Mouse (Mus musculus) liver, postnatal 0 days (tissue): ENCODE results near the gene Zc3h18. TPM values are rescaled to one million over a fixed set of nuclear protein-coding genes. Genes with fewer than 3 reads are reported as not detected.

Experiments used
- ATAC-seq: fragments of 200-750 bp; cut with Nextera tagmentation; 2 replicates; pipeline ENCODE4 v1.8.0; 2017; ENCODE audit warnings: mild to moderate bottlenecking, moderate library complexity
- DNase-seq: peaks from one replicate; pipeline ENCODE4 v3.0.0-alpha.2; 2016
- H3K27ac ChIP-seq: fragments of 300-500 bp; sonication (generic); 2 replicates; pipeline ENCODE4 v1.5.1; 2014; ENCODE audit warnings: antibody characterized with exemption, moderate library complexity, mild to moderate bottlenecking, low read depth
- H3K27me3 ChIP-seq: fragments of 300-500 bp; sonication (generic); 2 replicates; pipeline ENCODE4 v1.6.1; 2014; ENCODE audit warnings: low read length, control low read depth, mixed read lengths; ENCODE audit not compliant: insufficient read depth
- H3K36me3 ChIP-seq: fragments of 300-500 bp; sonication (generic); replicated peaks from 2 replicates; pipeline ENCODE4 v1.6.1; 2014; ENCODE audit warnings: mild to moderate bottlenecking, control low read depth, low read length, moderate library complexity, mixed read lengths; ENCODE audit not compliant: insufficient read depth
- H3K4me1 ChIP-seq: fragments of 300-500 bp; sonication (generic); 2 replicates; pipeline ENCODE4 v1.6.1; 2014; ENCODE audit warnings: antibody characterized with exemption, mild to moderate bottlenecking, control low read depth; ENCODE audit not compliant: insufficient read depth
- H3K4me2 ChIP-seq: fragments of 300-500 bp; sonication (generic); 2 replicates; pipeline ENCODE4 v1.6.1; 2014; ENCODE audit warnings: low read depth, mild to moderate bottlenecking, low read length, moderate library complexity, mixed read lengths
- H3K4me3 ChIP-seq: fragments of 300-500 bp; sonication (generic); 2 replicates; pipeline ENCODE4 v1.5.1; 2014; ENCODE audit warnings: low read depth, low read length
- H3K9ac ChIP-seq: fragments of 300-500 bp; sonication (generic); replicated peaks from 2 replicates; pipeline ENCODE4 v1.6.1; 2014; ENCODE audit warnings: mild to moderate bottlenecking, moderate library complexity
- H3K9me3 ChIP-seq: fragments of 300-500 bp; sonication (generic); 2 replicates; pipeline ENCODE4 v1.6.1; 2016; ENCODE audit warnings: mild to moderate bottlenecking, control low read depth, low read length, mixed read lengths
- CTCF ChIP-seq: sonication (generic); IDR thresholded peaks from 2 replicates; pipeline ENCODE4 v1.5.1; 2016; ENCODE audit warnings: antibody characterized with exemption, low read depth
- EP300 ChIP-seq: IDR thresholded peaks from 2 replicates; pipeline ENCODE4 v1.6.1; 2016; ENCODE audit warnings: antibody characterized with exemption, low read depth, mild to moderate bottlenecking
- WGBS: fragments of 180-500 bp; shearing (Covaris S2); extraction: QIAGEN DNeasy Blood & Tissue Kit; methylation state at CpG from one replicate; pipeline ENCODE4 v1.1.7; 2014; ENCODE audit not compliant: insufficient replicate concordance; 5-methylcytosine and 5-hydroxymethylcytosine counted together
- polyA plus RNA-seq: library from polyadenylated mRNA; unstranded; fragments of >200 nt; fragmentation: Nextera tagmentation; extraction: Ambion mirVana; gene quantifications from 2 replicates; pipeline ENCODE4 v1.2.1, GENCODE M21; 2015

Gene Zc3h18
- polyA plus RNA-seq, 1 experiment from 2014 or later = 15.6 TPM

DNA sequence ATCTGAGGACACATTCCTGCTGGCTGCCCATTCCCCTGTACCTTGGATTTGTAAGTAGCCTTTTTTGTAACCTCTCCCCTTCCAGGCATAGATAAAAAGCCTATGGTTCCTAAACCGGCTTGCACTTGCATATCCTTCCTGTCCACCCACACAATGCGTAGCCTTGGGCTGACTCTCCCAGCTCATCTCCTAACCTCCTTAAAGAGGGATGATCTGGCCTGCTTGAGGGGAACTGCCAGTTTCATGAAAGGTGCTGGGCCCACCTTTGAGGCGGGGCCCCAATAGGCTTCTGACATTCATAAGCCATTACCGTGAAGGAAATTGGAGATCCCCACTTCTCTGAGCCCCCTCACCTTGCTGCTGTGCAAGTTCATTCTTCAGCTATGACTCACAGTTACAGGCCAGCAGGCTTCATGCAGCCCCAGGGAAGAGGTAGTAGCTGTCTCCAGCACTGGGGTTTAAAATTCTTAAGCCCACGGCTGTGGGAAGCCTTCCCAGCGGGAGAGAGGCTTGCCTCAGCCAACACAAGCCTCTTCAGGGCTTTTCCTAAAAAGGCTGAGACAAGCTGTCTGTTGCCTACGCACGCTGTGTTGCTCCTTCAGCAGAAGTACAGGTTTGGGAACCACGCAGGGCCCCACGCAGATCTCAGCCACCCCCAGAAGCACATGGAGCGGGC lies 85.2 kb downstream of the Zc3h18 start:
- ATAC-seq (no peak), DNase-seq (no peak)
- WGBS = 64% methylated on average over 11 of the region's 11 CpGs
- Histone ChIP-seq H3K36me3 (peaks cover 3% of the 10 kb centered on the region; the same call in 1 of the 2 replicates), H3K27ac (no peak overlapping the region), H3K4me1 (peaks cover 52% of the 10 kb centered on the region), H3K4me3 (no peak overlapping the region), H3K9me3 (no peaks in the 10 kb centered on the region), H3K27me3 (peaks cover 23% of the 10 kb centered on the region), H3K4me2 (no peak overlapping the region), H3K9ac (no peak overlapping the region)
- TF ChIP-seq EP300 = no peak
- TF ChIP-seq CTCF = no peak

DNA sequence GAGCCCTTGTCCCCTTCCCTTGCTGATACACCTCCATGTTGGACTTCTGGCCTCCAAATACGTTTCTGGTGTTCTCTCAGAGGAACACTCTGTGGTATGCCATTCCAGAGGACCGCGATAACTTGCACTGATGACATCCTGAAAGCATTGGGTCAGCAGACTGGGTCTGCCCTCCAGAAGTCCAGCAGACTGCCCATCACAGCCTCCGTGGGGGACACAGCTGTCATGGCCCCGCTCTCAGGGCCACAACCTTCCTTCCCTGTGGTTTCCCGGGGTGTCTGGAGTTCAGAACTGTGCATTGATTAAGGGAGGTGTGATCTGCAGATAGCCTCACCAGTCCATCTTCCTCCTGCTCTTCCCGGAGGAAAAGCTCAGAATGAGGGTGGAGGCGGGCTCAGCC lies 86.1 kb downstream of the Zc3h18 start:
- peaks cover 52% of the 10 kb centered on the region for H3K4me1 ChIP-seq
- no peak overlapping the region; the same call in 1 of the 2 replicates for H3K9ac ChIP-seq
- no peak overlapping the region for H3K27ac ChIP-seq
- no peak for ATAC-seq
- peaks cover 23% of the 10 kb centered on the region for H3K27me3 ChIP-seq
- H3K36me3 ChIP-seq = peaks cover 12% of the 10 kb centered on the region
- TF ChIP-seq CTCF = no peak
- TF ChIP-seq EP300 = no peak
- H3K4me2 ChIP-seq = no peak overlapping the region
- no peaks in the 10 kb centered on the region for H3K9me3 ChIP-seq
- DNase-seq = no peak
- WGBS = 66% methylated on average over 8 of the region's 8 CpGs
- no peak overlapping the region for H3K4me3 ChIP-seq

DNA sequence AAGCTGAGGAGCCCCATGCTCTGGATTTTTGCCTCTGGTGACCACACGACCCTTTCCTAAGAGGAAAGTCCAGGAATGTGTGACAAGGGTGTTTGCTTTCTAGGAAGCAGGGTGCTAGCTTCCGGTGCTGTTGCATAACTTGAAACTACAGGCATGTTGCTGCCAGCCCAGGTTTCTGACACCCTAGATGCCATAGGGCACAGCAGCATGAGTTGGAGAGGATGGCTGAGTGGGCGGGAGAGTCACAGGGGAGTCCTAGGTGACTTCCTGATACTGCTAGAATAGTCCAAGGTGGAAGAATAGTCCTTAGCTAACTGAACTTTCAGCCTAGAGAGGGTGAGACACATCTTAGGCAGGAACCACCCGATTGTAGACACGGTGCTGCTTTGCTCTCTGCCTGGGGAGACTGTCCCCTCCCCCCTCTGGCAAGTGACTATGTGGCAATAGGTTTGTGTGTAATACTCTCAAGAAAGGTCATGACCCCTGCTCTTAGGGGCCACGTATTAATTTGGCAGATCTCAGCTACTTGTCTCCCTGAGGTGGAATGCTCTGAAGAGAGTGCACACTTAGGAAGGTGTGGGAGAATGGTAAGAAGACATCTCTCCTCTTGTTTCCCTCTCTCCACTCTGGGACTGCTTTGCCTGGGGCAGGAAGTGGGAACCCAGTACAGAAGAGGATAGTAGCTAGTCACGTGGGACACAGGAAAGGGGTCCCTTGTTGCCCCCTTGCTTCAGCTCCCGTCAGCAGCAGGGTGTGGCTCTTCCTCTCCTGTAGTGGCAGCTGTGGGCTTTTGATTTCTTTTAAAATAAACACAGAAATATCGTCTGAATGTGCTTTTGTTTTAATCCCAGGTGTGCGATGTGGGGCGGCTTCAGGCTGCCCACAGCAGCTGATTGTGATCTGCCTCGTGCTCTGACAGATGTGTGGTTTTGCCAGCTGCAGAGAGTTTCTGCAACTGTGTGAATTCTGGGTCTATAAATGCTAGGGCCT lies 87.5 kb downstream of the Zc3h18 start:
- Histone ChIP-seq H3K4me2 (peak overlapping the region; percentile 13), H3K27me3 (peaks cover 20% of the 10 kb centered on the region), H3K36me3 (peaks cover 24% of the 10 kb centered on the region), H3K4me3 (no peak overlapping the region), H3K9me3 (no peaks in the 10 kb centered on the region), H3K4me1 (peaks cover 52% of the 10 kb centered on the region), H3K9ac (no peak overlapping the region), H3K27ac (peak overlapping the region; percentile 64)
- DNase-seq = peak; percentile 56
- no peak for TF ChIP-seq CTCF
- peak; percentile 23; the same call in 1 of the 2 replicates for TF ChIP-seq EP300
- peak; percentile 49 for ATAC-seq
- WGBS = 26% methylated on average over 12 of the region's 12 CpGs

DNA sequence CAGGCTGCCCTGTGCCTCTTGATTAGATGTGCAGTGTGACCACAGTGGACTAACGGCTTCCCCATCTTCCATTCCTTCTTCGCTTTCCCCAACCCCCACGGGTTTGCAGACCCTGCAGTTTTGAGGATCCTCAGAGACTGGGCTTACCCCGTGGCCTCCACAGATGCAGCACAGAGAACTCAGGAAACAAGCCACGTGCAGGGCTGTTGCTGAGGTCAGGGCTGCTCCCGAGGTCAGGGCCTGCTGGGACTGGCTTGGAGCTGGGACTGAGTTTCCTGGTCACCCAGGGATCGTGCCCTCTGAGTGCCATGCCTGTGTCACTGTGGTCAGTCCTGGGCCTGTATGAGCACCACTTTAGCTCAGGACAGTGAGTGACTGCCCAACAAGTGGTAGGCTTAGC lies 88.6 kb downstream of the Zc3h18 start:
- H3K27ac ChIP-seq = no peak overlapping the region
- no peak overlapping the region for H3K4me2 ChIP-seq
- ATAC-seq (no peak), DNase-seq (no peak)
- TF ChIP-seq CTCF (no peak), EP300 (no peak)
- H3K9me3 ChIP-seq = no peaks in the 10 kb centered on the region
- peaks cover 54% of the 10 kb centered on the region for H3K4me1 ChIP-seq
- no peak overlapping the region for H3K9ac ChIP-seq
- 30% methylated on average over 7 of the region's 7 CpGs for WGBS
- H3K4me3 ChIP-seq = no peak overlapping the region
- H3K27me3 ChIP-seq = peaks cover 14% of the 10 kb centered on the region
- peaks cover 30% of the 10 kb centered on the region for H3K36me3 ChIP-seq

Other genes starting within 250 kb of the Zc3h18 start
- gene Zfpm1, start 94.5 kb upstream of the Zc3h18 start, polyA plus RNA-seq = 5.7 and 6.9 TPM in 2 replicates
- not detected in 2 replicates for gene Trhr2, start 15.9 kb upstream of the Zc3h18 start, polyA plus RNA-seq
- gene Il17c, start 45.4 kb downstream of the Zc3h18 start, polyA plus RNA-seq = not detected in 2 replicates
- 211 and 220 TPM in 2 replicates for gene Cyba, start 56.3 kb downstream of the Zc3h18 start, polyA plus RNA-seq
- gene Mvd, start 66.8 kb downstream of the Zc3h18 start, polyA plus RNA-seq = 4.9 and 5.8 TPM in 2 replicates
- 1.4 and 3.4 TPM in 2 replicates for gene Snai3, start 84.1 kb downstream of the Zc3h18 start, polyA plus RNA-seq
- gene Rnf166, start 99.5 kb downstream of the Zc3h18 start, polyA plus RNA-seq = 18.5 and 18.9 TPM in 2 replicates
- gene Ctu2, start 99.5 kb downstream of the Zc3h18 start, polyA plus RNA-seq = 17.8 and 20.9 TPM in 2 replicates
- gene Piezo1, start 174.7 kb downstream of the Zc3h18 start, polyA plus RNA-seq = 2.6 and 3.4 TPM in 2 replicates
- 19.8 and 23.7 TPM in 2 replicates for gene Cdt1, start 191.4 kb downstream of the Zc3h18 start, polyA plus RNA-seq
- gene Aprt, start 200.3 kb downstream of the Zc3h18 start, polyA plus RNA-seq = 223 and 249 TPM in 2 replicates
- gene Galns, start 234.9 kb downstream of the Zc3h18 start, polyA plus RNA-seq = 6.8 and 6.9 TPM in 2 replicates
- 29.3 and 30.7 TPM in 2 replicates for gene Trappc2l, start 235.0 kb downstream of the Zc3h18 start, polyA plus RNA-seq
- not detected in 2 replicates for gene Pabpn1l, start 246.1 kb downstream of the Zc3h18 start, polyA plus RNA-seq